In the genomic region with DNA sequence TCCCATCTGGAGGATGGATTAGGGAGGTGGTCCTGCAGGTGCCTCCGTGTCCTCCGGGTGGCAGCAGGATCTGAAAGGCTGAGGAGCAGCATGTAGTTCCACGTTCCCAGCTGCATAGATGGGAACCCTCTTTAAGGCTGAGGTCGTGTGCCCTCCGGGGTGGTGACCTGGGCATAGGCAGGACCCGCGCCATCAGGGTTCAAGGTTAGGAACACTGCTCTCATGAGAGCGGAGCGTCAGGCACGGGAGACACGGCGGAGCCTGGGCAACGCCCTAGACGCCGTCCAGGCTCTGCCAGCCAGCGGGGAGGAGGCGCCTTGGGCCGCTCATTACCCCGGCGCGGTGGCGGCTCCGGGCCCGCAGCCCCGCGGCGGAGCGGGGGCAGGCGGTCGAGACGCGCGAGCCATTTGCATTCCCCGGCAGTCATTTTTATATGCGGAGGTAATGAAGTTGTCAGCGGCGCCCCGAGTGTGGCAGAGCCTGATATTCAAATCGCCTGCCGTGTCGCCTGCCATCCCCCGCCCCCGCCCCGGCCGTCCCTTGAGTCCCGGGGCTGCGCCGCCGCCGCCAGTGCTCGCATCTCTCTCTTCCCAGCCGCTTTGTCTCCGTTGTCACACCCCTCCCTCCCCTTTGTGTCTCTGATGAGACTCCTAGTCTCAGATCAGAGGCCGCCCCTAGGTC, we compare ENCODE assay signal across 7 mouse cellular contexts.
DNase-seq lines count a peak whose midpoint lies in the region; ATAC-seq lines count a peak whose summit lies in the region.

No protein-coding gene starts in this region.

- H3K4me2 ChIP-seq in intestine, embryonic 15.5 days (replicated peaks): peak overlapping the region; percentile 97

- H3K27me3 ChIP-seq in intestine, embryonic 15.5 days (replicated peaks): no peaks in the 10 kb centered on the region

- peak overlapping the region; percentile 36 for H3K9ac ChIP-seq in intestine, embryonic 15.5 days

- peak overlapping the region; percentile 58 for H3K4me3 ChIP-seq in intestine, embryonic 15.5 days (replicated peaks)

- under 1% methylated on average over 54 of the region's 54 CpGs for WGBS in intestine, embryonic 15.5 days

- no peaks in the 10 kb centered on the region for H3K36me3 ChIP-seq in intestine, embryonic 15.5 days

- H3K4me1 ChIP-seq in intestine, embryonic 15.5 days (replicated peaks): no peaks in the 10 kb centered on the region

- H3K9me3 ChIP-seq in intestine, embryonic 15.5 days: no peaks in the 10 kb centered on the region

- DNase-seq in cerebellum, postnatal 10 days: peak; percentile 86 to 88
- peak; percentile 54 to 62 for DNase-seq in frontal cortex, postnatal 14 days (ENCODE audit: low spot score in 2 of 2)
- peak; percentile 69 to 70 for DNase-seq in left cerebral cortex, postnatal 14 days (ENCODE audit: low spot score in 2 of 2)
- DNase-seq in right cerebral cortex, postnatal 14 days: peak; percentile 54

- peak; percentile 28 for ATAC-seq in activated CD4-positive, CD25-positive, alpha-beta regulatory T cell, adult 4 months
- peak; percentile 92 for ATAC-seq in intestine, embryonic 15.5 days
- peak; percentile 84 for ATAC-seq in megakaryocyte, adult 5-6 weeks (ENCODE audit: poor library complexity, severe bottlenecking)

- no peak overlapping the region for H3K27ac ChIP-seq in intestine, embryonic 15.5 days

- intact Hi-C loops in left cerebral cortex, postnatal 14 days (cut with DNase I): loop anchor here (10.0 kb wide), 1 partner anchor 112 kb away; no protein-coding TSS in a partner anchor

Comparison
In these comparisons a context has a peak if more than half of its experiments do, and no peak if none do; other contexts are left out.
1. ATAC-seq: peak in every context shown above with its lines; median percentile 92 in intestine, embryonic 15.5 days; 84 in megakaryocyte, adult 5-6 weeks; 28 in activated CD4-positive, CD25-positive, alpha-beta regulatory T cell, adult 4 months.